Mouse (Mus musculus) heart, postnatal 0 days (tissue): Measurements from ENCODE around the gene Bend3. TPM values are rescaled to one million over a fixed set of nuclear protein-coding genes. Genes with fewer than 3 reads are reported as not detected.
A peak's percentile ranks its signal among the peaks of the same experiment; 100 is the strongest.

Source experiments
- ATAC-seq: fragments of 200-750 bp; cut with Nextera tagmentation; 2 replicates; pipeline ENCODE4 v1.8.0; 2017; ENCODE audit warnings: low read depth, moderate number of reproducible peaks, moderate library complexity; ENCODE audit not compliant: insufficient read depth
- DNase-seq: peaks from one replicate; pipeline ENCODE4 v3.0.0-alpha.2; 2016; ENCODE audit warnings: low spot score
- H3K27ac ChIP-seq: fragments of 300-500 bp; sonication (generic); 2 replicates; pipeline ENCODE4 v1.5.1; 2014; ENCODE audit warnings: low read depth, mild to moderate bottlenecking
- H3K27me3 ChIP-seq: fragments of 300-500 bp; sonication (generic); 2 replicates; pipeline ENCODE4 v1.6.1; 2014; ENCODE audit warnings: low read length, mixed read lengths; ENCODE audit not compliant: control insufficient read depth, insufficient read depth
- H3K36me3 ChIP-seq: fragments of 300-500 bp; sonication (generic); replicated peaks from 2 replicates; pipeline ENCODE4 v1.6.1; 2014; ENCODE audit warnings: low read length, mixed read lengths; ENCODE audit not compliant: control insufficient read depth, insufficient read depth
- H3K4me1 ChIP-seq: fragments of 300-500 bp; sonication (generic); 2 replicates; pipeline ENCODE4 v1.6.1; 2014; ENCODE audit warnings: antibody characterized with exemption; ENCODE audit not compliant: control insufficient read depth, insufficient read depth
- H3K4me2 ChIP-seq: fragments of 300-500 bp; sonication (generic); 2 replicates; pipeline ENCODE4 v1.6.1; 2014; ENCODE audit warnings: low read depth, mild to moderate bottlenecking, low read length, moderate library complexity
- H3K4me3 ChIP-seq: fragments of 300-500 bp; sonication (generic); 2 replicates; pipeline ENCODE4 v1.5.1; 2014; ENCODE audit warnings: low read depth, low read length
- H3K9ac ChIP-seq: fragments of 300-500 bp; sonication (generic); replicated peaks from 2 replicates; pipeline ENCODE4 v1.6.1; 2014; ENCODE audit warnings: low read depth, low read length, mixed read lengths
- H3K9me3 ChIP-seq: fragments of 300-500 bp; sonication (generic); replicated peaks from 2 replicates; pipeline ENCODE4 v1.6.1; 2016; ENCODE audit warnings: low read length; ENCODE audit not compliant: control insufficient read depth
- CTCF ChIP-seq: IDR thresholded peaks from 2 replicates; pipeline ENCODE4 v1.5.1; 2016; ENCODE audit warnings: antibody characterized with exemption, control low read depth, low read depth
- EP300 ChIP-seq: IDR thresholded peaks from 2 replicates; pipeline ENCODE4 v1.6.1; 2016; ENCODE audit warnings: antibody characterized with exemption, low read depth
- WGBS: fragments of 180-500 bp; shearing (Covaris S2); extraction: QIAGEN DNeasy Blood & Tissue Kit; methylation state at CpG from one replicate; pipeline ENCODE4 v1.1.7; 2014; 5-methylcytosine and 5-hydroxymethylcytosine counted together
- polyA plus RNA-seq: library from polyadenylated mRNA; unstranded; fragments of >200 nt; fragmentation: Nextera tagmentation; extraction: Ambion mirVana; gene quantifications from 2 replicates; pipeline ENCODE4 v1.2.1, GENCODE M21; 2015
- total RNA-seq: library from RNA; depleted of rRNA; stranded (reverse); fragments of >200 nt; gene quantifications from 2 replicates; pipeline ENCODE4 v1.2.3, GENCODE M21; 2014; ENCODE audit warnings: low replicate concordance

The Bend3 gene
- total and polyA plus RNA-seq, 2 experiments from 2014 or later = 1.1 to 12.6 TPM

- Histone ChIP-seq H3K9ac (no peak overlapping the region), H3K27ac (no peak overlapping the region), H3K27me3 (no peaks in the 10 kb centered on the region), H3K4me2 (no peak overlapping the region), H3K4me1 (peaks cover 7% of the 10 kb centered on the region; the same call in 1 of the 2 replicates), H3K4me3 (no peak overlapping the region), H3K36me3 (peaks cover 49% of the 10 kb centered on the region), H3K9me3 (no peaks in the 10 kb centered on the region)
- ATAC-seq = no peak
- DNase-seq = no peak
- TF ChIP-seq CTCF = no peak
- no peak for TF ChIP-seq EP300
- WGBS = 41% methylated on average over 1 of the region's 1 CpGs
These were observed 55.8 kb downstream of the Bend3 start for GRCm38 (mm10) chr10:43534382-43534781.

- DNase-seq (no peak), ATAC-seq (no peak)
- Histone ChIP-seq H3K4me3 (no peak overlapping the region), H3K9ac (no peak overlapping the region), H3K36me3 (peaks cover 16% of the 10 kb centered on the region), H3K9me3 (no peaks in the 10 kb centered on the region), H3K27me3 (no peaks in the 10 kb centered on the region), H3K4me2 (no peak overlapping the region), H3K4me1 (peaks cover 13% of the 10 kb centered on the region; the same call in 1 of the 2 replicates), H3K27ac (peak overlapping the region; percentile 22; the same call in 1 of the 2 replicates)
- 83% methylated on average over 7 of the region's 7 CpGs for WGBS
- TF ChIP-seq CTCF (no peak), EP300 (no peak)
These were observed 59.0 kb downstream of the Bend3 start for GRCm38 (mm10) chr10:43537652-43538051.

GRCm38 (mm10) chr10:43538831-43539230, 60.2 kb downstream of the Bend3 start:
- no peaks in the 10 kb centered on the region for H3K9me3 ChIP-seq
- H3K4me2 ChIP-seq = no peak overlapping the region
- H3K4me1 ChIP-seq = peaks cover 13% of the 10 kb centered on the region; the same call in 1 of the 2 replicates
- H3K36me3 ChIP-seq = peaks cover 9% of the 10 kb centered on the region
- no peaks in the 10 kb centered on the region for H3K27me3 ChIP-seq
- ATAC-seq (no peak), DNase-seq (no peak)
- no peak overlapping the region for H3K9ac ChIP-seq
- H3K27ac ChIP-seq = no peak overlapping the region
- no peak for TF ChIP-seq EP300
- no peak for TF ChIP-seq CTCF
- H3K4me3 ChIP-seq = no peak overlapping the region
- WGBS = 88% methylated on average over 5 of the region's 5 CpGs

- Histone ChIP-seq H3K4me1 (peaks cover 13% of the 10 kb centered on the region; the same call in 1 of the 2 replicates), H3K9ac (peak overlapping the region; percentile 93), H3K27ac (peak overlapping the region; percentile 96), H3K4me2 (peak overlapping the region; percentile 73), H3K27me3 (no peaks in the 10 kb centered on the region), H3K9me3 (no peaks in the 10 kb centered on the region), H3K36me3 (peaks cover 9% of the 10 kb centered on the region), H3K4me3 (peak overlapping the region; percentile 93)
- no peak for TF ChIP-seq EP300
- 7% methylated on average over 12 of the region's 12 CpGs for WGBS
- no peak for DNase-seq
- ATAC-seq = no peak
These were observed 61.2 kb downstream of the Bend3 start for GRCm38 (mm10) chr10:43539746-43540310.

GRCm38 (mm10) chr10:43540442-43541152, 62.0 kb downstream of the Bend3 start, which contains the start of gene 1700021F05Rik:
1700021F05Rik (minus strand) TSS chr10:43540994.
- H3K36me3 ChIP-seq = peaks cover 9% of the 10 kb centered on the region
- H3K4me1 ChIP-seq = peaks cover 13% of the 10 kb centered on the region; the same call in 1 of the 2 replicates
- no peaks in the 10 kb centered on the region for H3K27me3 ChIP-seq
- H3K4me3 ChIP-seq = peak within 1 kb of the TSS; percentile 93
- TF ChIP-seq EP300 (no peak; the same call in 1 of the 2 replicates), CTCF (peak; percentile 96)
- H3K9me3 ChIP-seq = no peaks in the 10 kb centered on the region
- H3K4me2 ChIP-seq = peak within 1 kb of the TSS; percentile 73
- H3K27ac ChIP-seq = peak within 1 kb of the TSS; percentile 96
- under 1% methylated on average over 49 of the region's 56 CpGs for WGBS
- ATAC-seq (peak; percentile 99), DNase-seq (peak; percentile 95)
- peak within 1 kb of the TSS; percentile 93 for H3K9ac ChIP-seq
